Mouse (Mus musculus): Measurements from ENCODE around the gene Ahnak. TPM values are rescaled to one million over a fixed set of nuclear protein-coding genes. Genes with fewer than 3 reads are reported as not detected.

The Ahnak gene
- polyA plus RNA-seq, 1 experiment from 2014 or later = 15.1 TPM

- Histone ChIP-seq H3K27ac (peak overlapping the region; percentile 59; the same call in 1 of the 2 replicates), H3K27me3 (ENCODE audit: insufficient read depth, poor library complexity, severe bottlenecking) (no peaks in the 10 kb centered on the region), H3K36me3 (peaks cover 13% of the 10 kb centered on the region), H3K4me3 (no peak overlapping the region), H3K9me3 (no peaks in the 10 kb centered on the region), H3K4me1 (peaks cover 33% of the 10 kb centered on the region)
- 51% methylated on average over 11 of the region's 11 CpGs for WGBS
- no peak for DNase-seq (ENCODE audit: low spot score)
Measured at GRCm38 (mm10) chr19:9023021-9023778, 34.1 kb downstream of the Ahnak start.

GRCm38 (mm10) chr19:9025562-9026257 is 36.6 kb downstream of the Ahnak start:
- no peak overlapping the region for H3K27ac ChIP-seq
- peaks cover 1% of the 10 kb centered on the region; the same call in 1 of the 2 replicates for H3K36me3 ChIP-seq
- WGBS = 83% methylated on average over 5 of the region's 5 CpGs
- H3K27me3 ChIP-seq (ENCODE audit: insufficient read depth, poor library complexity, severe bottlenecking) = no peaks in the 10 kb centered on the region
- peaks cover 38% of the 10 kb centered on the region for H3K4me1 ChIP-seq
- no peaks in the 10 kb centered on the region for H3K9me3 ChIP-seq
- no peak overlapping the region for H3K4me3 ChIP-seq
- DNase-seq (ENCODE audit: low spot score) = no peak

GRCm38 (mm10) chr19:9026634-9027033 is 37.5 kb downstream of the Ahnak start:
- no peaks in the 10 kb centered on the region for H3K9me3 ChIP-seq
- 90% methylated on average over 4 of the region's 4 CpGs for WGBS
- DNase-seq (ENCODE audit: low spot score) = no peak

GRCm38 (mm10) chr19:9027795-9028194 is 38.7 kb downstream of the Ahnak start:
- Histone ChIP-seq H3K4me1 (peaks cover 50% of the 10 kb centered on the region), H3K4me3 (no peak overlapping the region), H3K36me3 (no peaks in the 10 kb centered on the region), H3K27me3 (ENCODE audit: insufficient read depth, poor library complexity, severe bottlenecking) (no peaks in the 10 kb centered on the region), H3K27ac (peak overlapping the region; percentile 62), H3K9me3 (no peaks in the 10 kb centered on the region)
- DNase-seq (ENCODE audit: low spot score) = peak; percentile 82
- WGBS = 12% methylated on average over 5 of the region's 5 CpGs

More at GRCm38 (mm10) chr19:9026634-9027033, 37.5 kb downstream of the Ahnak start:
- Histone ChIP-seq H3K4me3 (no peak overlapping the region), H3K27ac (peak overlapping the region; percentile 62), H3K27me3 (ENCODE audit: insufficient read depth, poor library complexity, severe bottlenecking) (no peaks in the 10 kb centered on the region), H3K36me3 (no peaks in the 10 kb centered on the region), H3K4me1 (peaks cover 42% of the 10 kb centered on the region)

- H3K27ac ChIP-seq = peak overlapping the region; percentile 45; the same call in 1 of the 2 replicates
- no peaks in the 10 kb centered on the region for H3K9me3 ChIP-seq
- no peak overlapping the region for H3K4me3 ChIP-seq
- H3K4me1 ChIP-seq = peaks cover 50% of the 10 kb centered on the region
- H3K36me3 ChIP-seq = no peaks in the 10 kb centered on the region
- WGBS = 55% methylated on average over 3 of the region's 3 CpGs
- DNase-seq (ENCODE audit: low spot score) = no peak
- H3K27me3 ChIP-seq (ENCODE audit: insufficient read depth, poor library complexity, severe bottlenecking) = no peaks in the 10 kb centered on the region
Measured at GRCm38 (mm10) chr19:9028375-9028774, 39.3 kb downstream of the Ahnak start.

GRCm38 (mm10) chr19:9029640-9030262 is 40.7 kb downstream of the Ahnak start:
- no peak for DNase-seq (ENCODE audit: low spot score)
- 66% methylated on average over 2 of the region's 2 CpGs for WGBS
- H3K4me1 ChIP-seq = peaks cover 61% of the 10 kb centered on the region

GRCm38 (mm10) chr19:9032502-9033129 is 43.5 kb downstream of the Ahnak start:
- Histone ChIP-seq H3K27me3 (ENCODE audit: insufficient read depth, poor library complexity, severe bottlenecking) (no peaks in the 10 kb centered on the region), H3K36me3 (no peaks in the 10 kb centered on the region), H3K4me1 (peaks cover 38% of the 10 kb centered on the region), H3K27ac (peak overlapping the region; percentile 22; the same call in 1 of the 2 replicates), H3K4me3 (no peak overlapping the region), H3K9me3 (no peaks in the 10 kb centered on the region)
- no peak for DNase-seq (ENCODE audit: low spot score)
- 62% methylated on average over 7 of the region's 7 CpGs for WGBS

More at GRCm38 (mm10) chr19:9029640-9030262, 40.7 kb downstream of the Ahnak start:
- Histone ChIP-seq H3K9me3 (no peaks in the 10 kb centered on the region), H3K4me3 (no peak overlapping the region), H3K36me3 (no peaks in the 10 kb centered on the region), H3K27ac (no peak overlapping the region; the same call in 1 of the 2 replicates), H3K27me3 (ENCODE audit: insufficient read depth, poor library complexity, severe bottlenecking) (no peaks in the 10 kb centered on the region)

- Histone ChIP-seq H3K4me3 (no peak overlapping the region), H3K9me3 (no peaks in the 10 kb centered on the region), H3K36me3 (no peaks in the 10 kb centered on the region), H3K4me1 (peaks cover 28% of the 10 kb centered on the region), H3K27me3 (ENCODE audit: insufficient read depth, poor library complexity, severe bottlenecking) (no peaks in the 10 kb centered on the region), H3K27ac (no peak overlapping the region)
- WGBS = 50% methylated on average over 9 of the region's 9 CpGs
- no peak for DNase-seq (ENCODE audit: low spot score)
Measured at GRCm38 (mm10) chr19:9033412-9034340, 44.6 kb downstream of the Ahnak start.

GRCm38 (mm10) chr19:9034480-9034879 is 45.4 kb downstream of the Ahnak start:
- no peak for DNase-seq (ENCODE audit: low spot score)
- Histone ChIP-seq H3K36me3 (no peaks in the 10 kb centered on the region), H3K4me3 (no peak overlapping the region), H3K27me3 (ENCODE audit: insufficient read depth, poor library complexity, severe bottlenecking) (no peaks in the 10 kb centered on the region), H3K27ac (no peak overlapping the region), H3K9me3 (no peaks in the 10 kb centered on the region), H3K4me1 (peaks cover 30% of the 10 kb centered on the region)
- WGBS = 75% methylated on average over 3 of the region's 3 CpGs

- Histone ChIP-seq H3K4me1 (peaks cover 35% of the 10 kb centered on the region), H3K27me3 (ENCODE audit: insufficient read depth, poor library complexity, severe bottlenecking) (no peaks in the 10 kb centered on the region), H3K36me3 (no peaks in the 10 kb centered on the region), H3K27ac (no peak overlapping the region), H3K9me3 (no peaks in the 10 kb centered on the region), H3K4me3 (no peak overlapping the region)
- DNase-seq (ENCODE audit: low spot score) = no peak
- WGBS = 81% methylated on average over 3 of the region's 3 CpGs
Measured at GRCm38 (mm10) chr19:9035101-9035500, 46.0 kb downstream of the Ahnak start.

GRCm38 (mm10) chr19:9038136-9038535 is 49.1 kb downstream of the Ahnak start:
- H3K4me1 ChIP-seq = peaks cover 20% of the 10 kb centered on the region
- no peak for DNase-seq (ENCODE audit: low spot score)
- H3K4me3 ChIP-seq = no peak overlapping the region
- no peaks in the 10 kb centered on the region for H3K27me3 ChIP-seq (ENCODE audit: insufficient read depth, poor library complexity, severe bottlenecking)
- 64% methylated on average over 3 of the region's 3 CpGs for WGBS
- H3K36me3 ChIP-seq = no peaks in the 10 kb centered on the region
- H3K9me3 ChIP-seq = no peaks in the 10 kb centered on the region
- H3K27ac ChIP-seq = no peak overlapping the region

- H3K27me3 ChIP-seq (ENCODE audit: insufficient read depth, poor library complexity, severe bottlenecking) = no peaks in the 10 kb centered on the region
- no peaks in the 10 kb centered on the region for H3K9me3 ChIP-seq
- 65% methylated on average over 4 of the region's 4 CpGs for WGBS
- no peak overlapping the region for H3K27ac ChIP-seq
- H3K4me3 ChIP-seq = no peak overlapping the region
- H3K4me1 ChIP-seq = peaks cover 12% of the 10 kb centered on the region
- H3K36me3 ChIP-seq = no peaks in the 10 kb centered on the region
- DNase-seq (ENCODE audit: low spot score) = no peak
Measured at GRCm38 (mm10) chr19:9039266-9039665, 50.2 kb downstream of the Ahnak start.
